Mouse (Mus musculus): Measurements from ENCODE around the gene Osbp2. TPM values are rescaled to one million over a fixed set of nuclear protein-coding genes. Genes with fewer than 3 reads are reported as not detected.

Osbp2 gene
- polyA plus RNA-seq, 1 experiment from 2014 or later: 5.9 TPM

GRCm38 (mm10) chr11:3679771-3680170 is 183.9 kb downstream of the Osbp2 start:
- H3K9me3 ChIP-seq (replicated peaks): no peaks in the 10 kb centered on the region
- no peak overlapping the region for H3K4me3 ChIP-seq
- H3K27me3 ChIP-seq: no peaks in the 10 kb centered on the region
- H3K4me2 ChIP-seq: no peak overlapping the region
- no peak overlapping the region for H3K27ac ChIP-seq
- H3K36me3 ChIP-seq (ENCODE audit: poor library complexity, severe bottlenecking): peaks cover 94% of the 10 kb centered on the region
- no peak overlapping the region for H3K9ac ChIP-seq
- 98% methylated on average over 3 of the region's 3 CpGs for WGBS
- ATAC-seq: no peak
- H3K4me1 ChIP-seq: no peaks in the 10 kb centered on the region

- WGBS: 93% methylated on average over 6 of the region's 6 CpGs
- Histone ChIP-seq H3K4me3 (no peak overlapping the region), H3K4me2 (no peak overlapping the region), H3K9me3 (replicated peaks) (no peaks in the 10 kb centered on the region), H3K27me3 (no peaks in the 10 kb centered on the region), H3K27ac (no peak overlapping the region), H3K9ac (no peak overlapping the region), H3K4me1 (no peaks in the 10 kb centered on the region), H3K36me3 (ENCODE audit: poor library complexity, severe bottlenecking) (peaks cover 96% of the 10 kb centered on the region)
- no peak for ATAC-seq
Observed at GRCm38 (mm10) chr11:3677204-3677603, 186.5 kb downstream of the Osbp2 start.

GRCm38 (mm10) chr11:3676423-3676822 is 187.3 kb downstream of the Osbp2 start:
- Histone ChIP-seq H3K27me3 (no peaks in the 10 kb centered on the region), H3K9ac (no peak overlapping the region), H3K27ac (no peak overlapping the region), H3K4me3 (no peak overlapping the region), H3K4me2 (no peak overlapping the region), H3K4me1 (no peaks in the 10 kb centered on the region), H3K36me3 (ENCODE audit: poor library complexity, severe bottlenecking) (peaks cover 97% of the 10 kb centered on the region), H3K9me3 (replicated peaks) (no peaks in the 10 kb centered on the region)
- no peak for ATAC-seq
- 99% methylated on average over 5 of the region's 5 CpGs for WGBS

- 60% methylated on average over 4 of the region's 4 CpGs for WGBS
- Histone ChIP-seq H3K4me2 (no peak overlapping the region), H3K4me3 (no peak overlapping the region), H3K9me3 (replicated peaks) (no peaks in the 10 kb centered on the region), H3K27ac (no peak overlapping the region), H3K4me1 (no peaks in the 10 kb centered on the region), H3K36me3 (ENCODE audit: poor library complexity, severe bottlenecking) (peaks cover 96% of the 10 kb centered on the region), H3K9ac (no peak overlapping the region), H3K27me3 (no peaks in the 10 kb centered on the region)
- no peak for ATAC-seq
Observed at GRCm38 (mm10) chr11:3674545-3674944, 189.2 kb downstream of the Osbp2 start.

- no peak for ATAC-seq
- no peak overlapping the region for H3K9ac ChIP-seq
- no peak overlapping the region for H3K27ac ChIP-seq
- H3K4me3 ChIP-seq: no peak overlapping the region
- no peak overlapping the region for H3K4me2 ChIP-seq
- 95% methylated on average over 1 of the region's 1 CpGs for WGBS
- no peaks in the 10 kb centered on the region for H3K4me1 ChIP-seq
- H3K9me3 ChIP-seq (replicated peaks): no peaks in the 10 kb centered on the region
- H3K36me3 ChIP-seq (ENCODE audit: poor library complexity, severe bottlenecking): peaks cover 86% of the 10 kb centered on the region
- H3K27me3 ChIP-seq: no peaks in the 10 kb centered on the region
Observed at GRCm38 (mm10) chr11:3671000-3671628, 192.6 kb downstream of the Osbp2 start.

GRCm38 (mm10) chr11:3669849-3670248 is 193.9 kb downstream of the Osbp2 start:
- Histone ChIP-seq H3K27me3 (no peaks in the 10 kb centered on the region), H3K4me2 (no peak overlapping the region), H3K4me3 (no peak overlapping the region), H3K9me3 (replicated peaks) (no peaks in the 10 kb centered on the region), H3K9ac (no peak overlapping the region), H3K4me1 (no peaks in the 10 kb centered on the region), H3K36me3 (ENCODE audit: poor library complexity, severe bottlenecking) (peaks cover 81% of the 10 kb centered on the region), H3K27ac (no peak overlapping the region)
- no peak for ATAC-seq

- no peaks in the 10 kb centered on the region for H3K4me1 ChIP-seq
- H3K27me3 ChIP-seq: no peaks in the 10 kb centered on the region
- WGBS: 100% methylated on average over 2 of the region's 2 CpGs
- H3K4me2 ChIP-seq: no peak overlapping the region
- no peak overlapping the region for H3K27ac ChIP-seq
- no peaks in the 10 kb centered on the region for H3K9me3 ChIP-seq (replicated peaks)
- H3K9ac ChIP-seq: no peak overlapping the region
- H3K4me3 ChIP-seq: no peak overlapping the region
- no peak for ATAC-seq
- H3K36me3 ChIP-seq (ENCODE audit: poor library complexity, severe bottlenecking): peaks cover 81% of the 10 kb centered on the region
Observed at GRCm38 (mm10) chr11:3668768-3669167, 194.9 kb downstream of the Osbp2 start.

GRCm38 (mm10) chr11:3667506-3667905 is 196.2 kb downstream of the Osbp2 start:
- Histone ChIP-seq H3K9me3 (replicated peaks) (no peaks in the 10 kb centered on the region), H3K4me1 (no peaks in the 10 kb centered on the region), H3K36me3 (ENCODE audit: poor library complexity, severe bottlenecking) (peaks cover 77% of the 10 kb centered on the region), H3K4me2 (no peak overlapping the region), H3K27me3 (no peaks in the 10 kb centered on the region), H3K4me3 (no peak overlapping the region), H3K9ac (no peak overlapping the region), H3K27ac (no peak overlapping the region)
- no peak for ATAC-seq
- WGBS: 93% methylated on average over 3 of the region's 3 CpGs

GRCm38 (mm10) chr11:3661964-3662363 is 201.7 kb downstream of the Osbp2 start:
- Histone ChIP-seq H3K4me2 (no peak overlapping the region), H3K4me3 (no peak overlapping the region), H3K27ac (no peak overlapping the region), H3K4me1 (no peaks in the 10 kb centered on the region), H3K36me3 (ENCODE audit: poor library complexity, severe bottlenecking) (peaks cover 46% of the 10 kb centered on the region), H3K9ac (no peak overlapping the region), H3K27me3 (no peaks in the 10 kb centered on the region), H3K9me3 (replicated peaks) (no peaks in the 10 kb centered on the region)
- WGBS: 85% methylated on average over 2 of the region's 2 CpGs
- no peak for ATAC-seq

Other genes starting within 250 kb of the Osbp2 start
- 35.2 and 43.1 TPM in 2 replicates for gene Morc2a, start 214.7 kb downstream of the Osbp2 start, polyA plus RNA-seq (2015; fragmentation: Nextera tagmentation; extraction: Ambion mirVana)
- gene 4921536K21Rik, start 31.2 kb upstream of the Osbp2 start, polyA plus RNA-seq (2015; fragmentation: Nextera tagmentation; extraction: Ambion mirVana): 0.75 and 0.97 TPM in 2 replicates
- 28.4 and 35.7 TPM in 2 replicates for gene Dusp18, start 31.3 kb upstream of the Osbp2 start, polyA plus RNA-seq (2015; fragmentation: Nextera tagmentation; extraction: Ambion mirVana)
- 6.7 and 8.2 TPM in 2 replicates for gene Slc35e4, start 50.8 kb upstream of the Osbp2 start, polyA plus RNA-seq (2015; fragmentation: Nextera tagmentation; extraction: Ambion mirVana)
- 11.6 and 12.5 TPM in 2 replicates for gene Tcn2, start 68.3 kb upstream of the Osbp2 start, polyA plus RNA-seq (2015; fragmentation: Nextera tagmentation; extraction: Ambion mirVana)
- gene Pes1, start 100.1 kb upstream of the Osbp2 start, polyA plus RNA-seq (2015; fragmentation: Nextera tagmentation; extraction: Ambion mirVana): 70.6 and 77.0 TPM in 2 replicates
- 0.20 TPM in 1 of 2 replicates, not detected in the other for gene 4930556J24Rik, start 112.9 kb upstream of the Osbp2 start, polyA plus RNA-seq (2015; fragmentation: Nextera tagmentation; extraction: Ambion mirVana)
- gene Gal3st1, start 119.7 kb upstream of the Osbp2 start, polyA plus RNA-seq (2015; fragmentation: Nextera tagmentation; extraction: Ambion mirVana): 0.58 and 0.76 TPM in 2 replicates
- 0.10 TPM in 1 of 2 replicates, not detected in the other for gene Sec14l4, start 167.6 kb upstream of the Osbp2 start, polyA plus RNA-seq (2015; fragmentation: Nextera tagmentation; extraction: Ambion mirVana)
- gene Sec14l3, start 200.9 kb upstream of the Osbp2 start, polyA plus RNA-seq (2015; fragmentation: Nextera tagmentation; extraction: Ambion mirVana): 0.22 and 0.62 TPM in 2 replicates
- 7.0 and 7.5 TPM in 2 replicates for gene Mtfp1, start 231.5 kb upstream of the Osbp2 start, polyA plus RNA-seq (2015; fragmentation: Nextera tagmentation; extraction: Ambion mirVana)